Mouse (Mus musculus) testis, adult 2 months (tissue): ENCODE results near the gene Stat2.

Experiments used
- CTCF ChIP-seq: fragments of 200-500 bp; IDR thresholded peaks from 2 replicates; pipeline ENCODE4 v1.5.1; 2012; ENCODE audit warnings: low read depth, mild to moderate bottlenecking, inconsistent platforms, low read length, moderate library complexity; ENCODE audit not compliant: control insufficient read depth, insufficient read depth, insufficient replicate concordance
- POLR2A ChIP-seq: fragments of 200-500 bp; IDR thresholded peaks from 2 replicates; pipeline ENCODE4 v1.6.1; 2012; ENCODE audit warnings: low read depth, mild to moderate bottlenecking, inconsistent platforms, low read length, moderate library complexity; ENCODE audit not compliant: control insufficient read depth

GRCm38 (mm10) chr10:128335582-128335981, 65.2 kb downstream of the Stat2 start:
- TF ChIP-seq CTCF (no peak), POLR2A (no peak)
